Mouse (Mus musculus) layer of hippocampus, adult 2 months (tissue): ENCODE data around the gene Ubr3. TPM values are rescaled to one million over a fixed set of nuclear protein-coding genes. Genes with fewer than 3 reads are reported as not detected.

Experiments used
- DNase-seq, 2 experiments: peaks; one replicate each; pipeline ENCODE4 v3.0.0; 2022; ENCODE audit warnings: low spot score in 2 of 2
- H3K27ac ChIP-seq: fragments of 200-600 bp; 2 replicates; pipeline ENCODE4 v1.8.1; 2022
- H3K4me3 ChIP-seq: fragments of 200-600 bp; 2 replicates; pipeline ENCODE4 v1.8.1; 2022; ENCODE audit warnings: mild to moderate bottlenecking
- CTCF ChIP-seq: fragments of 200-600 bp; conservative IDR thresholded peaks from 2 replicates; pipeline ENCODE4 v1.8.1; 2022; ENCODE audit warnings: antibody characterized with exemption, mild to moderate bottlenecking, moderate library complexity
- total RNA-seq, 2 experiments: library from RNA; stranded (reverse); gene quantifications; 2 replicates each; pipeline ENCODE4 v1.2.3; 2021

Gene Ubr3
- total RNA-seq, 2 experiments from 2014 or later: 121 to 128 TPM

DNA sequence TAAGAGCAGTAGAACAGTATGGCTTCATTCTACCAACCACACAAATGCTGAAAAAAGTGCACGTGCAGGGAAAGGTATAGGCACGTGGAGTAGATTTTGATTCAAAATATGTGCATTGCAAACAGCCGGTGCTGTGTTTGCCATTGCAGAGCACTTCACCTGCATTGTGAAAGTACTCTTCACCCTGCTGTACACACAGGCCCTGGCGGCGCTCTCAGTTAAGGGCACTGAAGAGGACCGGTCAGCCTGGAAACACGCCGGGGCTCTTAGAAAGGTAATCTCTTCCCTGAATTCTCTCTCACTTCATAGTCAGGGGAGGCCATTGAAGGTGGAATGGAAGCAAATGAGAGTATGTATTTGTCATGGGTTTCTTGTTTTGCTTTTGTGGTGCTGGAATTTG lies 115.9 kb downstream of the Ubr3 start:
- Histone ChIP-seq H3K27ac (no peak overlapping the region), H3K4me3 (no peak overlapping the region)
- TF ChIP-seq CTCF: no peak
- DNase-seq: no peak

DNA sequence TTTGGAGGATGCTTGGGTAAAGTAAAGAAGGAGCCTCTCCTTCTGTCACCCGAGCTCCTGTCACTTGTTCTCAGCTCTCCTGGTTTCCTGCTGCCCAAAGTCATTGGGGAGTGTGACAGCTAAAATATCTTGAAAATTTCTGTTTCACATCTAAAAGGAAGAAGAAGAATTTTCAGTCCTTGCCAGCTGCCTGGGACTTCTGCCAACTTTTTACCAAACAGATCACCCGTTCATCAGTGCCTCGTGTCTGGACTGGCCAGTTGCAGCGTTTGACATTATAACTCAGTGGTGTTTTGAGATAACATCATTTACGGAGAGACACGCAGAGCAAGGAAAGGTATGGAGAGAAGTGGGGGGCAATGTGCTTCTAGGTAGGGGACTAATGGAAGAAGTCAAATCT lies 121.2 kb downstream of the Ubr3 start:
- H3K4me3 ChIP-seq: no peak overlapping the region
- DNase-seq: peak in 1 of 2 experiments; percentile 20
- 0 out of 2 replicates have a peak overlapping the region, but pooled peaks have one; percentile 5 for H3K27ac ChIP-seq
- TF ChIP-seq CTCF: no peak

DNA sequence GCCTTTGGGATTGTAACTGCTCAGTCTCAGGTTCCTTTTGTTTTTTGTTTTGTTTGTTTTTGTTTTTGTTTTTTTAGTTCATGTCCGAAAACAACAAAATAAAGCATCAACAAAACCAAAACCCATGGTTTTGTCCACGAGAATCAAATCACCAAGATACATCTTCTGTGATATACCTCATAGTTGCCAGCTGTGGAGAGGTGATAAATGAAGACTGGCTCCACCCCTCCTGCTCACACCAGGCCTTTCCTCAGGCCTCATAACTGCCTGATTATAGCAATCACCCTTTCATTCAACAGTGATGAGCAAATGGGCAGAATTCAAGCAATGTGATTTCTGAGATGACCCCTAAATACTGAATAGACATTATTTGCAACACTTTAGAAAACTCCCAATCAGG lies 127.4 kb downstream of the Ubr3 start:
- Histone ChIP-seq H3K27ac (no peak overlapping the region), H3K4me3 (no peak overlapping the region)
- DNase-seq: no peak
- TF ChIP-seq CTCF: no peak

DNA sequence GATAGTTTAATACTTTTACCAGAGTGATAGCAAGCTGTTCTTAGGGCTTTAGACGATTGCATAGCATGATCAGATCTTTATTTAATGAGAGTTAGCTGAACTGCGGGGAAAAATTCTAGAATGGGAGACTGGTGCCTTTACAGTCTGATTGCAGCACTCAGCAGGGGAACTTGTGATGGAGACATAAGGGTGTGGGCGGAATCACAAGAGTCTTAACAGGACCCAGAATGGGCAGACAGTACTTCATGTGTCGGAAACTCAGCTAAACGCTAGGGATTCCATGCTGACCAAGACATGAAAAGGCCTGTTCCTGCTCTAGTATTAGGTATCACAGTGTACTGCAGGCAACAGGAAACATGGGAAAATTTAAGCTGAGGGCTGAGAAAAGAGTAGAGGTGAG lies 128.7 kb downstream of the Ubr3 start:
- DNase-seq: peak in 1 of 2 experiments; percentile 49

DNA sequence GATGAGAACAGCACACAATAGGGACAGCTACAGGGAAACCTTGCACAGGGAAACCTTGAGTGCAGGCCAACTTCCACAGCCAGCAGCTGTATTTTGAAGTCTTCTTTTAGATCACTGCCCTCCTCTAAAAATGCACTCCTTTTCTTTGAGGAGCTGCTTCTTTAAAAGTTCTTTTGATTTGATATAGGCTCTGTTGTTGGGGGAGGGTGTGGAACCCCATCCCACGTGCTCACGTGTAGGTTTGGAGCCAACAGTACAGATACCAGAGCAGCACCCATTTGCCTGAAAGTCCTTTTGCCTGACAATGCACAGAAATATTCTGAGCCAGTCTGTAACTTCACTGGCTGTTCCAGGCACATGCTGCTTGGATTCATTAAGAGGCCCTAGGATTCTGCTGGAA lies 134.4 kb downstream of the Ubr3 start:
- no peak for TF ChIP-seq CTCF
- no peak for DNase-seq
- Histone ChIP-seq H3K4me3 (no peak overlapping the region), H3K27ac (no peak overlapping the region)

More for the DNA sequence above, 128.7 kb downstream of the Ubr3 start:
- no peak for TF ChIP-seq CTCF
- no peak overlapping the region for H3K4me3 ChIP-seq
- peak overlapping the region; percentile 52; the same call in 1 of the 2 replicates for H3K27ac ChIP-seq

DNA sequence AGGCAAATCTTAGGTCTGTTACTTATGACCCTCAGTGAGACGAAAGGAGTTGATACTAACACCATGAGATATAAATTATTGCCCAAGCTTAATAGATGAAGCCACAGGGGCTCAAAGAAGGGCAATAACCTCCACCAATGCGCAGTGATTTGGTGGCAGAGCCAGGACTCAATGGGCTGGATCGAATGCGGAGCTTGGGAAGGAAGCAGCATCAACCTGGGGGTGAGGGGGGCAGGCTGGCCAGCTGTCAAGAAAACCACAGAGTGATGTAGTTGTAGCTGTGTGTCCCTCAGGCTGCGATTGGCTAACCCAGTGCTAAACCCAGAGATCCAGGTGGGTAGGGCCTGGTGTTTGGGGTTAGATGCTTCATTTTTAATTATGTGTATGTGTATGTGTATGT lies 137.8 kb downstream of the Ubr3 start:
- H3K4me3 ChIP-seq: no peak overlapping the region
- TF ChIP-seq CTCF: no peak
- no peak for DNase-seq
- H3K27ac ChIP-seq: no peak overlapping the region

- no peak overlapping the region for H3K4me3 ChIP-seq
- no peak for DNase-seq
- no peak for TF ChIP-seq CTCF
- no peak overlapping the region for H3K27ac ChIP-seq
Observed at GRCm38 (mm10) chr2:70035358-70035757, 138.3 kb downstream of the Ubr3 start.

GRCm38 (mm10) chr2:70037221-70037620 lies 140.2 kb downstream of the Ubr3 start:
- peak; percentile 80 for TF ChIP-seq CTCF
- Histone ChIP-seq H3K27ac (no peak overlapping the region), H3K4me3 (no peak overlapping the region)
- DNase-seq: peak in 1 of 2 experiments; percentile 51

GRCm38 (mm10) chr2:70038752-70039151 lies 141.7 kb downstream of the Ubr3 start, which contains the start of gene Myo3b:
Myo3b (plus strand) TSS chr2:70039126.
- no peak for TF ChIP-seq CTCF
- Histone ChIP-seq H3K4me3 (no peak within 1 kb of the TSS), H3K27ac (no peak within 1 kb of the TSS)
- no peak for DNase-seq

DNA sequence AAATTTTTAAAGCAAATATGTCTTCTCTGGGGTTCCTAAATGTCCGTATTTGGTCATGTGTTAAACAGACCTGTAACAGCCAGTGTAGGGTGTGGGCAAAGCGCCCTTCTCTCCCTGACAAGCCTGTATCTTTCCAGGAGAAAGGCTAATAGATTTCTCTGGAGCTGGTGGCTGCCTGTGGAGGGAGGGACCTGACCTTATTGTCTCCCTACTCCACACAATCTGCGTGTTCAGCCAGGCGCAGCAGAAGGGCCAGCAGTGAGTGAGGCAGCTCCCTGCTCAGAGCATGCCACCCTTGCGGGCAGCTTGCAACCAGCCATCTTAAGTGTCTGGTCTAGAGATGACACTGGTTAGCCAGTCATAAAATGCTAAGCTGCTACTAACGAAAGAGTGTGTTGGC lies 147.4 kb downstream of the Ubr3 start:
- H3K4me3 ChIP-seq: no peak overlapping the region
- no peak for DNase-seq
- no peak overlapping the region for H3K27ac ChIP-seq
- TF ChIP-seq CTCF: no peak

GRCm38 (mm10) chr2:70047868-70048267 lies 150.8 kb downstream of the Ubr3 start:
- Histone ChIP-seq H3K4me3 (no peak overlapping the region), H3K27ac (no peak overlapping the region)
- TF ChIP-seq CTCF: no peak
- DNase-seq: no peak

- no peak for TF ChIP-seq CTCF
- no peak overlapping the region for H3K4me3 ChIP-seq
- H3K27ac ChIP-seq: no peak overlapping the region
- no peak for DNase-seq
Observed at GRCm38 (mm10) chr2:70053803-70054202, 156.8 kb downstream of the Ubr3 start.

GRCm38 (mm10) chr2:70058201-70058600 lies 161.2 kb downstream of the Ubr3 start:
- Histone ChIP-seq H3K4me3 (no peak overlapping the region), H3K27ac (no peak overlapping the region)
- TF ChIP-seq CTCF: no peak
- DNase-seq: no peak

DNA sequence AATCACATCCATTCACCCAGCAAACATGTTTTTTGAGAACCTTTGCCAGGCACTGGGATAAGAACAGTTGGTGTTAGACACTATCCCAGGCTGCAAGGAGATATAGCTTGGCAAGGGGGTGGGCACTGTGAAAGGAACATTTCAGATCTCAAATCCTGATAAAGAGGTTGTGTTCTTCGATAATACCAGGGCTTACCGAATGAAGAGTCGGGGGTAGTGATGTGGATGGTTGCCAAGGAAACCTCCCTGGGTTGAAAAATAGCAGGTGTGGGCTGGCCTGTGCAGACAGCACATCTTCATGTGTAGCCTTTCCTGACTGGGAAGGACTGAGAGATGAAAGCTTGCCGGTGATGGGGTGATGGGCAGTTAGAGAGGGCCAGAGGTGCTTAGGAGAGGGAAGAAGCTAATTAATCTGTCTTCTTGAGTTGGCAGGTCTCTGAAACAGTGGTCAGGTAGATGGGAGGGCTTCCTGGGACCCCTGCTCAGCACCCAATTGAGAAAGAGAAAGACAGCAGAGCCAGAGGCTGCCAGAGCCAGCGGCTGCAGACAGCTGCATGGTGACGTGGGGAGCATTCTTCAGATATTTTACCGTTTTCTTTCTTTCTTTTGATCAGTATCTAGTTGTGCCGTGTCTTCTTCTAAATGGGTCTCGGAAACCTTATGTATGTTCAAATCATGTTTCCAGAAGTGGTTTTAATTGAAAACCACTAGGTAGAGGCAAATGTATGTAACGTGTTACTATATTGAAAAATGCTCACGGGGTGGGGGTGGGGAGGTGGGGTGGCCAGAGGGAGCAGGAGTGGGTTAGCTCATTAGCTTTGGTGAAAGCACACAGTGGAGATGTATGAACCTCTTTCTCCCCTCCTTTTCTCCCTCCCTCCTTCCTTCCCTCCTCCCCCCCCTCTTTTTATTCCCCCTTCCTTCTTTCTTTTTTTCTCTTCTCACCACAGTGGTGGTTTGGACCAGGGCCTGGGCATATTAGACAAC lies 163.6 kb downstream of the Ubr3 start:
- TF ChIP-seq CTCF: no peak
- H3K27ac ChIP-seq: no peak overlapping the region
- no peak for DNase-seq
- no peak overlapping the region for H3K4me3 ChIP-seq
